Mouse (Mus musculus): ENCODE measurements at regions not wholly inside any gene's neighbourhood (a gene's known extent, or its start where the extent isn't known, plus 50 kb on each side); places are given as distances from the start of the nearest gene placed in this dataset.

- Histone ChIP-seq H3K27ac (ENCODE audit: low read depth) (no peak overlapping the region), H3K9me3 (ENCODE audit: low read length) (no peaks in the 10 kb centered on the region), H3K4me1 (ENCODE audit: insufficient read depth) (no peaks in the 10 kb centered on the region), H3K4me2 (ENCODE audit: low read depth, low read length) (no peak overlapping the region), H3K4me3 (ENCODE audit: low read depth, low read length) (no peak overlapping the region), H3K36me3 (replicated peaks; ENCODE audit: insufficient read depth, low read length) (no peaks in the 10 kb centered on the region), H3K9ac (replicated peaks) (no peak overlapping the region), H3K27me3 (ENCODE audit: insufficient read depth, low read length) (no peaks in the 10 kb centered on the region)
- DNase-seq: no peak
- no peak for ATAC-seq
- WGBS (ENCODE audit: insufficient replicate concordance): 32% methylated on average over 2 of the region's 2 CpGs
- TF ChIP-seq CTCF (IDR thresholded peaks at IDR 0.05; ENCODE audit: low read depth) (peak; percentile 27; the same call in 1 of the 2 replicates), EP300 (IDR thresholded peaks at IDR 0.05; ENCODE audit: low read depth) (no peak)
Observed at GRCm38 (mm10) chr14:112895561-112895960, 418.8 kb upstream of the Tpm3-rs7 start.

GRCm38 (mm10) chr14:112901171-112901570, 413.2 kb upstream of the Tpm3-rs7 start:
- Histone ChIP-seq H3K27me3 (ENCODE audit: insufficient read depth, low read length) (no peaks in the 10 kb centered on the region), H3K27ac (ENCODE audit: low read depth) (no peak overlapping the region), H3K4me2 (ENCODE audit: low read depth, low read length) (no peak overlapping the region), H3K4me3 (ENCODE audit: low read depth, low read length) (no peak overlapping the region), H3K4me1 (ENCODE audit: insufficient read depth) (no peaks in the 10 kb centered on the region), H3K36me3 (replicated peaks; ENCODE audit: insufficient read depth, low read length) (no peaks in the 10 kb centered on the region), H3K9ac (replicated peaks) (no peak overlapping the region), H3K9me3 (ENCODE audit: low read length) (no peaks in the 10 kb centered on the region)
- WGBS (ENCODE audit: insufficient replicate concordance): 70% methylated on average over 1 of the region's 1 CpGs
- no peak for ATAC-seq
- TF ChIP-seq EP300 (IDR thresholded peaks at IDR 0.05; ENCODE audit: low read depth) (no peak), CTCF (IDR thresholded peaks at IDR 0.05; ENCODE audit: low read depth) (no peak)
- DNase-seq: no peak

- Histone ChIP-seq H3K9me3 (ENCODE audit: low read length) (no peaks in the 10 kb centered on the region), H3K4me3 (ENCODE audit: low read depth, low read length) (no peak overlapping the region), H3K9ac (replicated peaks) (no peak overlapping the region), H3K27ac (ENCODE audit: low read depth) (no peak overlapping the region), H3K4me2 (ENCODE audit: low read depth, low read length) (no peak overlapping the region), H3K27me3 (ENCODE audit: insufficient read depth, low read length) (no peaks in the 10 kb centered on the region), H3K36me3 (replicated peaks; ENCODE audit: insufficient read depth, low read length) (no peaks in the 10 kb centered on the region), H3K4me1 (ENCODE audit: insufficient read depth) (no peaks in the 10 kb centered on the region)
- no peak for ATAC-seq
- DNase-seq: no peak
- 93% methylated on average over 1 of the region's 1 CpGs for WGBS (ENCODE audit: insufficient replicate concordance)
- TF ChIP-seq CTCF (IDR thresholded peaks at IDR 0.05; ENCODE audit: low read depth) (no peak), EP300 (IDR thresholded peaks at IDR 0.05; ENCODE audit: low read depth) (no peak)
Observed at GRCm38 (mm10) chr14:112917148-112917547, 397.3 kb upstream of the Tpm3-rs7 start.
